Mouse (Mus musculus): ENCODE measurements around the gene Ulk3. TPM values are rescaled to one million over a fixed set of nuclear protein-coding genes. Genes with fewer than 3 reads are reported as not detected.

The Ulk3 gene
- total and polyA plus RNA-seq, 2 experiments from 2014 or later, result 18.5 to 27.3 TPM

GRCm38 (mm10) chr9:57629118-57629874, 40.0 kb downstream of the Ulk3 start:
- Histone ChIP-seq H3K4me2 (ENCODE audit: low read depth, low read length) (no peak overlapping the region), H3K9me3 (ENCODE audit: low read length) (no peaks in the 10 kb centered on the region), H3K4me3 (ENCODE audit: low read length) (no peak overlapping the region), H3K4me1 (ENCODE audit: insufficient read depth, low read length) (no peaks in the 10 kb centered on the region; the same call in 1 of the 2 replicates), H3K27ac (peak overlapping the region; percentile 27; the same call in 1 of the 2 replicates), H3K36me3 (ENCODE audit: insufficient read depth, low read length) (peaks cover 64% of the 10 kb centered on the region), H3K9ac (replicated peaks; ENCODE audit: low read length) (no peak overlapping the region), H3K27me3 (ENCODE audit: insufficient read depth, low read length) (no peaks in the 10 kb centered on the region)
- WGBS, result 73% methylated on average over 14 of the region's 14 CpGs
- peak; percentile 84 for DNase-seq (ENCODE audit: low spot score)
- peak; percentile 80 for ATAC-seq
- TF ChIP-seq CTCF (IDR thresholded peaks at IDR 0.05; ENCODE audit: low read depth), result peak; percentile 99

- Histone ChIP-seq H3K9ac (replicated peaks; ENCODE audit: low read length) (no peak overlapping the region), H3K27ac (no peak overlapping the region), H3K4me3 (ENCODE audit: low read length) (no peak overlapping the region), H3K4me2 (ENCODE audit: low read depth, low read length) (no peak overlapping the region), H3K27me3 (ENCODE audit: insufficient read depth, low read length) (no peaks in the 10 kb centered on the region), H3K9me3 (ENCODE audit: low read length) (no peaks in the 10 kb centered on the region), H3K4me1 (ENCODE audit: insufficient read depth, low read length) (peaks cover 15% of the 10 kb centered on the region), H3K36me3 (ENCODE audit: insufficient read depth, low read length) (peaks cover 29% of the 10 kb centered on the region)
- 32% methylated on average over 4 of the region's 4 CpGs for WGBS
- TF ChIP-seq CTCF (IDR thresholded peaks at IDR 0.05; ENCODE audit: low read depth), result peak; percentile 31
- DNase-seq (ENCODE audit: low spot score) (peak; percentile 44), ATAC-seq (no peak)
These were observed 44.3 kb downstream of the Ulk3 start for GRCm38 (mm10) chr9:57633481-57634024.

DNA sequence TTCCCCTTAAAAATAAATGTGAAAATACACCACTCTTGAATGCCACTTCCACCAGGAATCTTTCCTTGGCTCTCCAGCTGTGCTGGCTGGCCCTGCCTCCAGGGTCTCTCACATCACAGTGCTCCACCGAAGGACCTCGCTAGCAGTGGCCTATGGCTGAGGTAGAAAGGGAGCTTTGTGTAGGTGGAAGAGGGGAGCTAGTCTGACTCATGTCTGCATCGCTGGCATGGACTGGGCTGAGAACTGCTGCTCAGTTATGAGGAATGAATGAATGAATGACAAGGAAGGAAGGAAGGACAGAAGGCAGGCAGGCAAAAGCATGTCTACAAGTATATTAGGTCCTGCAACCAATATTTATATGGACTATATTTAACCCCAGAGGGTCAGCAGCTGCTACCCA, 48.0 kb downstream of the Ulk3 start:
- no peak overlapping the region for H3K9ac ChIP-seq (replicated peaks; ENCODE audit: low read length)
- no peaks in the 10 kb centered on the region for H3K27me3 ChIP-seq (ENCODE audit: insufficient read depth, low read length)
- WGBS, result 51% methylated on average over 3 of the region's 3 CpGs
- peak overlapping the region; percentile 62; the same call in 1 of the 2 replicates for H3K27ac ChIP-seq
- ATAC-seq (no peak), DNase-seq (ENCODE audit: low spot score) (no peak)
- TF ChIP-seq CTCF (IDR thresholded peaks at IDR 0.05; ENCODE audit: low read depth), result no peak
- H3K36me3 ChIP-seq (ENCODE audit: insufficient read depth, low read length), result 0 out of 2 replicates have a peak, but pooled peaks cover 4% of the 10 kb centered on the region
- no peak overlapping the region for H3K4me3 ChIP-seq (ENCODE audit: low read length)
- no peaks in the 10 kb centered on the region for H3K9me3 ChIP-seq (ENCODE audit: low read length)
- H3K4me1 ChIP-seq (ENCODE audit: insufficient read depth, low read length), result peaks cover 37% of the 10 kb centered on the region
- peak overlapping the region; percentile 5; the same call in 1 of the 2 replicates for H3K4me2 ChIP-seq (ENCODE audit: low read depth, low read length)

- H3K27me3 ChIP-seq (ENCODE audit: insufficient read depth, low read length), result no peaks in the 10 kb centered on the region
- peak overlapping the region; percentile 62 for H3K27ac ChIP-seq
- peak overlapping the region; percentile 5; the same call in 1 of the 2 replicates for H3K4me2 ChIP-seq (ENCODE audit: low read depth, low read length)
- H3K9me3 ChIP-seq (ENCODE audit: low read length), result no peaks in the 10 kb centered on the region
- 40% methylated on average over 6 of the region's 6 CpGs for WGBS
- H3K4me1 ChIP-seq (ENCODE audit: insufficient read depth, low read length), result peaks cover 41% of the 10 kb centered on the region
- no peak overlapping the region for H3K4me3 ChIP-seq (ENCODE audit: low read length)
- TF ChIP-seq CTCF (IDR thresholded peaks at IDR 0.05; ENCODE audit: low read depth), result no peak
- ATAC-seq (peak; percentile 41), DNase-seq (ENCODE audit: low spot score) (peak; percentile 72)
- H3K36me3 ChIP-seq (ENCODE audit: insufficient read depth, low read length), result 0 out of 2 replicates have a peak, but pooled peaks cover 4% of the 10 kb centered on the region
- 0 out of 2 replicates have a peak overlapping the region, but pooled peaks have one; percentile 17 for H3K9ac ChIP-seq (replicated peaks; ENCODE audit: low read length)
These were observed 48.6 kb downstream of the Ulk3 start for GRCm38 (mm10) chr9:57637741-57638322.

GRCm38 (mm10) chr9:57638651-57639459, 49.6 kb downstream of the Ulk3 start:
- no peak for DNase-seq (ENCODE audit: low spot score)
- Histone ChIP-seq H3K4me2 (ENCODE audit: low read depth, low read length) (no peak overlapping the region), H3K9ac (replicated peaks; ENCODE audit: low read length) (peak overlapping the region; percentile 34), H3K4me3 (ENCODE audit: low read length) (no peak overlapping the region), H3K27ac (peak overlapping the region; percentile 62; the same call in 1 of the 2 replicates), H3K36me3 (ENCODE audit: insufficient read depth, low read length) (0 out of 2 replicates have a peak, but pooled peaks cover 4% of the 10 kb centered on the region), H3K4me1 (ENCODE audit: insufficient read depth, low read length) (peaks cover 51% of the 10 kb centered on the region), H3K9me3 (ENCODE audit: low read length) (no peaks in the 10 kb centered on the region), H3K27me3 (ENCODE audit: insufficient read depth, low read length) (no peaks in the 10 kb centered on the region)
- WGBS, result 40% methylated on average over 8 of the region's 8 CpGs
- no peak for ATAC-seq
- no peak for TF ChIP-seq CTCF (IDR thresholded peaks at IDR 0.05; ENCODE audit: low read depth)
